8 mouse cellular contexts compared by ENCODE assay signal in genomic region chr3:144067016-144067415, GRCm38 (mm10).
"Had no signal": no experiment of that assay in that cellular context is flagged by ENCODE, and none has a peak within 500 bp of the region (broad histone marks: within the 10 kb centered on the region; RNA-seq: fewer than 3 reads in every experiment).

No protein-coding gene starts in this region.

- DNase-seq: liver, postnatal 0 days; lung, adult 2 months; lung, postnatal 14 days; lung, postnatal 36 days; right cerebral cortex, postnatal 14 days; thymus, adult 18-20 months; thymus, postnatal 14 days; thymus, postnatal 36 days had no signal
